Mouse (Mus musculus) C2C12 (cell line): ENCODE results near the gene Sap30bp. TPM values are rescaled to one million over a fixed set of nuclear protein-coding genes. Genes with fewer than 3 reads are reported as not detected.
A peak's percentile ranks its signal among the peaks of the same experiment; 100 is the strongest.

ENCODE experiments used
- H3K27me3 ChIP-seq: one replicate; pipeline ENCODE4 v1.6.1; 2011; ENCODE audit not compliant: control insufficient read depth, insufficient read depth, insufficient read length
- H3K36me3 ChIP-seq: one replicate; pipeline ENCODE4 v1.6.1; 2011; ENCODE audit not compliant: control insufficient read depth, insufficient read depth
- H3K4me3 ChIP-seq: one replicate; pipeline ENCODE4 v1.5.1; 2011; ENCODE audit warnings: mild to moderate bottlenecking, control low read depth; ENCODE audit not compliant: poor library complexity, insufficient read depth, severe bottlenecking
- H3K79me2 ChIP-seq: one replicate; pipeline ENCODE4 v1.6.1; 2011; ENCODE audit not compliant: control insufficient read depth, insufficient read depth
- H3K79me3 ChIP-seq: one replicate; pipeline ENCODE4 v1.6.1; 2011; ENCODE audit warnings: low read depth, control low read depth
- H3ac ChIP-seq: one replicate; pipeline ENCODE3; 2011; ENCODE audit warnings: low read depth; ENCODE audit not compliant: control insufficient read depth, insufficient read length
- CEBPB ChIP-seq: IDR thresholded peaks from one replicate; pipeline ENCODE4 v1.6.1; 2011; ENCODE audit warnings: low read depth, mild to moderate bottlenecking, control low read depth, moderate library complexity
- CTCF ChIP-seq: IDR thresholded peaks from one replicate; pipeline ENCODE4 v1.5.1; 2011; ENCODE audit not compliant: control insufficient read depth, insufficient read depth, insufficient read length
- FOSL1 ChIP-seq: IDR thresholded peaks from one replicate; pipeline ENCODE4 v1.8.0; 2011; ENCODE audit warnings: mild to moderate bottlenecking, low read length; ENCODE audit not compliant: poor library complexity, insufficient read depth, severe bottlenecking
- MAX ChIP-seq: IDR thresholded peaks from one replicate; pipeline ENCODE4 v1.6.1; 2011; ENCODE audit warnings: mild to moderate bottlenecking, control low read depth
- MYOD1 ChIP-seq: IDR thresholded peaks from one replicate; pipeline ENCODE4 v1.6.1; 2011; ENCODE audit warnings: low read depth; ENCODE audit not compliant: control insufficient read depth, insufficient read length
- MYOG ChIP-seq: IDR thresholded peaks from one replicate; pipeline ENCODE4 v1.6.1; 2011; ENCODE audit not compliant: control insufficient read depth, insufficient read length; ENCODE audit errors: extremely low read depth
- USF1 ChIP-seq: IDR thresholded peaks from one replicate; pipeline ENCODE4 v1.6.1; 2011; ENCODE audit warnings: low read depth, mild to moderate bottlenecking, control low read depth, moderate library complexity
- polyA plus RNA-seq: library from polyadenylated mRNA; unstranded; fragments of >200 nt; fragmentation: generic; extraction: Trizol; gene quantifications from one replicate; pipeline ENCODE4 v1.2.1, GENCODE M21; 2012; ENCODE audit warnings: missing spikeins

The Sap30bp gene
- polyA plus RNA-seq, 1 experiment, result 77.6 TPM

GRCm38 (mm10) chr11:115975544-115975943 is 42.5 kb downstream of the Sap30bp start:
- Histone ChIP-seq H3K4me3 (no peak overlapping the region), H3K27me3 (no peaks in the 10 kb centered on the region), H3K36me3 (no peaks in the 10 kb centered on the region), H3K79me2 (no peaks in the 10 kb centered on the region), H3ac (no peak overlapping the region), H3K79me3 (no peaks in the 10 kb centered on the region)
- TF ChIP-seq MYOD1, result no peak
- TF ChIP-seq USF1, result no peak
- TF ChIP-seq MYOG, result no peak
- no peak for TF ChIP-seq CTCF
- TF ChIP-seq FOSL1, result no peak
- no peak for TF ChIP-seq CEBPB
- TF ChIP-seq MAX, result no peak

GRCm38 (mm10) chr11:115982472-115982871 is 49.4 kb downstream of the Sap30bp start:
- no peaks in the 10 kb centered on the region for H3K79me2 ChIP-seq
- TF ChIP-seq CEBPB (no peak), MYOG (no peak), CTCF (no peak), FOSL1 (no peak), USF1 (no peak), MAX (no peak), MYOD1 (no peak)
- H3K36me3 ChIP-seq, result no peaks in the 10 kb centered on the region
- H3K27me3 ChIP-seq, result no peaks in the 10 kb centered on the region
- H3ac ChIP-seq, result no peak overlapping the region
- no peak overlapping the region for H3K4me3 ChIP-seq
- no peaks in the 10 kb centered on the region for H3K79me3 ChIP-seq

- H3K4me3 ChIP-seq, result no peak overlapping the region
- H3K79me3 ChIP-seq, result no peaks in the 10 kb centered on the region
- no peaks in the 10 kb centered on the region for H3K79me2 ChIP-seq
- no peaks in the 10 kb centered on the region for H3K27me3 ChIP-seq
- no peaks in the 10 kb centered on the region for H3K36me3 ChIP-seq
- no peak for TF ChIP-seq CTCF
- TF ChIP-seq FOSL1, result no peak
- TF ChIP-seq MYOD1, result no peak
- no peak for TF ChIP-seq CEBPB
- no peak for TF ChIP-seq MAX
- no peak for TF ChIP-seq MYOG
- TF ChIP-seq USF1, result no peak
- H3ac ChIP-seq, result no peak overlapping the region
Measured at GRCm38 (mm10) chr11:115983291-115983690, 50.2 kb downstream of the Sap30bp start.

GRCm38 (mm10) chr11:115989686-115990085 is 56.6 kb downstream of the Sap30bp start:
- no peaks in the 10 kb centered on the region for H3K79me3 ChIP-seq
- no peak overlapping the region for H3ac ChIP-seq
- H3K36me3 ChIP-seq, result no peaks in the 10 kb centered on the region
- TF ChIP-seq MAX (no peak), CTCF (no peak), CEBPB (no peak), FOSL1 (no peak), MYOG (no peak), MYOD1 (no peak), USF1 (no peak)
- H3K27me3 ChIP-seq, result no peaks in the 10 kb centered on the region
- H3K4me3 ChIP-seq, result no peak overlapping the region
- H3K79me2 ChIP-seq, result no peaks in the 10 kb centered on the region

- H3K79me2 ChIP-seq, result no peaks in the 10 kb centered on the region
- no peaks in the 10 kb centered on the region for H3K27me3 ChIP-seq
- TF ChIP-seq FOSL1, result no peak
- TF ChIP-seq MYOG, result no peak
- TF ChIP-seq USF1, result no peak
- TF ChIP-seq MAX, result no peak
- no peak for TF ChIP-seq CEBPB
- no peak for TF ChIP-seq CTCF
- no peak for TF ChIP-seq MYOD1
- no peaks in the 10 kb centered on the region for H3K36me3 ChIP-seq
- no peak overlapping the region for H3ac ChIP-seq
- H3K4me3 ChIP-seq, result peak overlapping the region; percentile 6
- H3K79me3 ChIP-seq, result no peaks in the 10 kb centered on the region
Measured at GRCm38 (mm10) chr11:115992098-115992497, 59.0 kb downstream of the Sap30bp start.

GRCm38 (mm10) chr11:115995256-115995655 is 62.2 kb downstream of the Sap30bp start:
- Histone ChIP-seq H3K36me3 (no peaks in the 10 kb centered on the region), H3K27me3 (no peaks in the 10 kb centered on the region), H3K79me2 (no peaks in the 10 kb centered on the region), H3K79me3 (no peaks in the 10 kb centered on the region), H3ac (no peak overlapping the region), H3K4me3 (no peak overlapping the region)
- TF ChIP-seq CEBPB (no peak), MYOD1 (no peak), USF1 (no peak), FOSL1 (no peak), MYOG (no peak), MAX (no peak), CTCF (no peak)
